Mouse (Mus musculus): Measurements from ENCODE around the gene Amh.

DNA sequence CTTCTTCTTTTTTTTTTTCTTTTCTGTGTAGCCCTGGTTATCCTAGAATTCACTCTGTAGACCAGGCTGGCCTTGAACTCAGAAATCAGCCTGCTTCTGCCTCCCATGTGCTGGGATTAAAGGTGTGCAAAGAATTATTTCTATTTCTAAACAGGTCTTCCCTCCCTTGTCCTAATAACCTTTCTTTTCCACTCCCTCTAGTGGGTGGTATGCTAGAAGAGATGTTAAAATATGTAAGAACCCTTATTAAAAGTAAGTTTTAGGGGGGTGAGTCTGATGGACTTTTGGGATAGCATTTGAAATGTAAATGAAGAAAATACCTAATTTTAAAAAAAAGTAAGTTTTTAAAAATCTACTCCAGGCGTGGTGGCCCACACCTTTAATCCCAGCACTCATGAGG lies 18.3 kb downstream of the Amh start:
- TF ChIP-seq CTCF (IDR thresholded peaks at IDR 0.05) (peak; percentile 37), EP300 (IDR thresholded peaks at IDR 0.05; ENCODE audit: insufficient read depth, low read depth, low read length) (no peak), POLR2A (IDR thresholded peaks at IDR 0.05; ENCODE audit: insufficient read depth, low read depth, low read length) (no peak)
